Mouse (Mus musculus) CD4-positive, CD25-positive, alpha-beta regulatory T cell, adult 2 months (primary cell): Measurements from ENCODE around the gene Gnao1.

Experiments
- DNase-seq: peaks from one replicate; pipeline ENCODE4 v3.0.0-alpha.2; 2012; ENCODE audit warnings: low read depth, low spot score

Gene Gnao1

GRCm38 (mm10) chr8:93843858-93844502 is 34.2 kb downstream of the Gnao1 start:
- DNase-seq: peak; percentile 1

GRCm38 (mm10) chr8:93845186-93845585 is 35.4 kb downstream of the Gnao1 start:
- no peak for DNase-seq

GRCm38 (mm10) chr8:93852087-93852645 is 42.4 kb downstream of the Gnao1 start:
- no peak for DNase-seq

GRCm38 (mm10) chr8:93852851-93853461 is 43.2 kb downstream of the Gnao1 start:
- DNase-seq: no peak

GRCm38 (mm10) chr8:93854676-93855075 is 44.9 kb downstream of the Gnao1 start:
- DNase-seq: no peak

DNA sequence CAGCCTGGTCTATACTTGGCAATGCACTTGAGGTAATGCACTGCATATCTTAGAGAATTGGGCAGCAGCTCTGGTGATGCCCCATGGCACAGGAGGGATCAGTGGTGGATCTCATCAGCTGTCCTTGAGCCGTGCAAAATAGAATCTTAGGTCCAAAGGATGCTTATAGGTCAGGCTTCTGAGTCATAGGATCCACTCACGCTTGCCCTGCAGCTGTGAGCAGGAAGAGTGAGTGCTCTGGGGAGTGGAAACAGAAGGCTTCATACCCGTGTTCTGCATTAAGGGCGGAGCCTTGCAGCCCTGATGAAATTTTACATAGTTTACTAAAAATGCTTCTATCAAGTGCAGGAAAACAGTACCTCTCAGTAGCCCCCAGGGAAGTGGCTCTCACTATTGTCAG is 45.5 kb downstream of the Gnao1 start:
- no peak for DNase-seq

DNA sequence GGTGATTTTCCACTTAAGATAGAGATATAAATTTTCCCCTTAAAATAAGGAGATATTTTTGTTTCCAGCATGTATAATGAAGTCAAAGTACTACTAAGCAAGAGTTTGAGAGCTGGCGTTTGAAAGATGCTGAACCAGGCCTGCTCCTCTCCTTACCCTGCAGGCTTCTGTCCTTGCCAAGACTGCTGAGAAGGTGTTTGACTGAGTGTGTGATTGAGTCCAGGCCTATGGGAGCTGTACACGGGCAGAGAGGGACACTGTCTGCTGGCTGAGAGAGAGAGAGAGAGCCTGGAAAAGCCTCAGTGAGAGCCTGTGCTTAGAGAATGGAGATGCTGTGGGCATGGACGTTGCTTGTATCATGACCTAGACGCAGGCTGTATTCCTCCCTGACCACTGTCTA is 47.4 kb downstream of the Gnao1 start:
- DNase-seq: no peak

DNA sequence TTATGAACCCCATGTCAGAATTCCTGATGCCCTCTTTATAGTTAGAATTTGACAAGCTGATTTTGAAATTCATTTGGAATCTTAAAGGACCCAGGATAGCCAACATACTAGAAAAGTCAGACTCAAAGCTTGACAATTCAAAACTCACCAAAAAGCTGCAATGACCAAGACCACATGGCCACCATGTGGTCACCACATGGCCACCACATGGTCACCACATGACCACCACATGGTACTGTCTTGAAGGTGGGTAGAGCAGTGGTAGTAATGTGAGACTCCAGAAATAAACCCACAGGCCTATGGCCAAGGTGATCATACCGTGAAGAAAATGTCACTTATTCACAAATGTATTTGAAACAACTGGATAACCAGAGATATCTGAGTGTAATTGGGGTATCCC is 48.5 kb downstream of the Gnao1 start:
- no peak for DNase-seq

GRCm38 (mm10) chr8:93860020-93860419 is 50.3 kb downstream of the Gnao1 start:
- no peak for DNase-seq

- DNase-seq: peak; percentile 44
These were observed 54.3 kb downstream of the Gnao1 start for GRCm38 (mm10) chr8:93864064-93864463.

DNA sequence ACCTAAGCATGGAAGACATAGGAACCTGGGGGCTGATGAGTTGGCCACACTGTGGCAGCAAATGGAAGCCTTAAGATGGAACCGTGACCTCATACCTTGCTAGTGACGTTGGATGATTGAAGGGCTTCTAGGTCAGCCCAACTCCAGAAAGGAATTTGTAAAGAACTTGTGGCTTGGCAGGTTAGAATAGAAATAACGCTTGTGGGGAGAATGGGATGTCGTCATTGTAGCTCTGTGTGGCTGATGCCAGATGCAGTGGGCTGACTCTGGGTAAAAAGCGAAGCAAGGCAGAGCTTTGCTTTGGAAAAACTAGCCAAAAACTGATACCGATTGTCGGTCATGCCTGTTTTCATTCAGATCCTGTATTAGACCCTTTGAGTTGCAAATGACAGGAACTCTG is 56.5 kb downstream of the Gnao1 start:
- no peak for DNase-seq

DNA sequence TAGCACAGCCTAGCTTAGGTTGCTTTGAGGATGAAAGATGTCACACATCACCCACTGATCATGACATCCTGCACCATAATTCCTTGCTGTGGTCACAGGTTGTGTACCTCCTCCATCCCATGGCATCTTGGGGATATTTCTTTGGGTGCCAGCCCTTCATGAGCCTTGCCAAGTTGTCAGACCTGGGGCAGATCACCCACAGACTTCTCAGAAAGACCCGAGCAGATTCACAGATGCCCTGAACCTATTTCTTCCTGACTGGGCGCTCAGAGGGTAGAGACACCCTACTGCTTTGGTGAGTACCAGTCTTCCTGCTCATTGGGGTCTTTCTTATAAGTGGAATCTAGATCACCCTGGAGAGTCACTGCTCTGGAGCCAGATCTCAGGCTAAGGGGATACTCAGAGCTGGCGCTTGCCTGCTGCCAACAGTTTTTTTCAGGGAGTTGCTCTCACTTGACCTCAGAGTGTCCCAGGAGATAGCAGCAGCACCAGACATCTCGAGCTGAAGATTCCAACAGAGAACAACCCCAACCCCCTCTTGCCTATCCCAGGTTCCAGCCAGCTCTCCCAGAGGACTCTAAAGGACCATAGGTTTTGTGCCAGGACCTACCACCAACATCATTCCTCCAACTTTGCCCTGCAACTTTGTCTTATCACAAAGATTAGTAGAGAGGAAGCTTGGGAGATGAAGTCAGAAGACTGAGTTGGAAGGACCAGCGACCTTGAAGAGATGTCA is 58.9 kb downstream of the Gnao1 start:
- no peak for DNase-seq

- no peak for DNase-seq
These were observed 61.5 kb downstream of the Gnao1 start for GRCm38 (mm10) chr8:93871275-93871674.

DNA sequence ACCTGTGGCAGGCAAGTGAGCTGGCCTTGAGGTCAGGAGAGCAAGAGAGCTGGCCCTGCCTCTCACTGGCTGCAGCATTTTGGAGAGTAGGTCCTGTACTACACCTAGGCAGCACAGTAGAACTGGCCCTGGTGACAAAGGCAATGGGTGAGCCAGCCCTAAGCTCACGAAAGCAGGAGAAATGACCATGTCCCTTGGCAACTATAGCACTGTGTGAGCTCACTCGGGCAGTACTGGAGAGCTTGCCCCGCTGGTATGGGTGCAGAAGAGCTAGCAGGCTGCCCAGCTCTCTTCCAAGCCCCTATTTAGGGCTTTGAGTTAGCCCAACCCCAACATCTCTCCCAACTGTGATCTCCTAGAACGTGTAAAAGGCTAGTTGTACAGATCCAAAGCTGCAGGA is 68.6 kb downstream of the Gnao1 start:
- DNase-seq: no peak

GRCm38 (mm10) chr8:93879966-93880365 is 70.2 kb downstream of the Gnao1 start:
- no peak for DNase-seq

DNA sequence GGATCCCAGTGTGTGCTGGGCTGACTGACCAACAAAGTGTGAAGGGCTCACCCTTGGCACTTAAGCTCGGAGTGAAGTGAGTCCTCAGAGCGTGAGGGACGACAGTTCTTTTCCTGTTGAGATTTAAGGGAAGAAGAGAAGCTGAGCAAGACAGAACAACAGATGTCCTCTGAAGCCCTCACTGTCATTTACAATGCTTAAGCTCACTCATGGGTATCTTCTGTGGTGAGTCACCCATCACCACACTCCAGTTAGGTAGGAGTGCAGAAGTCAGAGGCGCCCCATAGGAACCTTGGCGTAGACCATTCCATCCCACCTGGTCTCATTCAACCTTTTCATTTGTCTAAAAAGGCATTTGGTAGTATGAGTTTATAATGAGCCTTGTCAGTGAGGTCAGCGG is 71.6 kb downstream of the Gnao1 start:
- DNase-seq: no peak

- no peak for DNase-seq
These were observed 73.5 kb downstream of the Gnao1 start for GRCm38 (mm10) chr8:93883241-93883640.

GRCm38 (mm10) chr8:93883771-93884170 is 74.0 kb downstream of the Gnao1 start:
- DNase-seq: no peak

DNA sequence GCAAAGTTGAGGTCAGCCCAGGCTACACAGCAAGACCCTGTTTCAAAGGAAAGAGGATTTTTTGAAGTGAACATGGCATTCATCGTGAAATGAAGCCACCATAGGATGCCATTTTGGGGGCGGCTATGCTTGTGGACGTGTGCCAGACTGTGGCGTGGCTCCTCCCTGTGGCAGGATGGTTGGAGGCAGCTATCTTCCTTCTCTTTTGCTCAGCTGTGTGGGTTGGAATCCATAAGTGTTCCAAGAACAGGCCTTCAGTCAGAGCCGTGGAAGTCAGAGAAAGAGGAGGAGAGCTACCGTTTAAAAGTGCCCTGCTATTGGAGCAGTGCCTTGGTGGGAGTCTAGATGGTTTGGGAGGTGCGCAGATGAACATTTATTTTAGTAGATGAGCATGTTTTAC is 74.5 kb downstream of the Gnao1 start:
- no peak for DNase-seq

GRCm38 (mm10) chr8:93886181-93886580 is 76.4 kb downstream of the Gnao1 start:
- DNase-seq: no peak

GRCm38 (mm10) chr8:93888150-93888676 is 78.4 kb downstream of the Gnao1 start:
- no peak for DNase-seq

DNA sequence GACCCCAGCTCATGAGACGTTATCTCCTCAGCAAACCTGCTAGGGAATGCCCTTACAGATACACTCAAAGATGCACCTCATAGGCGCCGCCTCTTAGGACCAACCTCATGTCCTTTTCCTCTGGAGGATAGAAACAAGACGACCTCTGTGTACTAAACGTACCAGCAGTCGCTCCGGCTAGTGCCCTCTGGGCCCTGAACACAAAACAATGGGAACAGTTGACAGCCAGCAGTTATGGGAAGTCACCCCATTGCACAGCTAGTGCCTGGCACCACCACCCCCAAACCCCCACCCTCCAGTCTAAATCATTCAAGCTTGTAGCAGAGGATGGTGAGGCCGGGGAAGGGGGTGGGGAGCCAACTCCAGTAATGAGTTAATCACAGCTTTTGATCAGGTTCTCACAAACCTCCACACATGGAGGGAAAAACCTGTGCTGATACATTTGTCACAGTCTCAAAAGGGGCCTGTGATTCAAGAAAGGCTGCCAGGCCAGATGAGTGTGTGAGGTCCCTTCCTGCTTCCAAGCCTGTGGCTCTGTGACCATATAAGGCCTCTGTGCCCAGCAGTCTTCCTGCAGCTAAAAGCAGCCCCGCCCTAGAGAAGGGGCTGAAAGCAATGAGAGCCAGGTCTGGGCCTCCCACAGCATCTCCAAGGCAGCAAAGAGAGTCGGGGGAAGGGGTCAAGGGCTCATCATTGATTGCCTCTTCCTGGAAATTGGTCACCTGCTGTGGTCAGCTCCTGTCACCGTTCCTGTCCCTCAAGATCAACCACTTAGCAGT is 79.1 kb downstream of the Gnao1 start:
- DNase-seq: no peak
